Mouse (Mus musculus): ENCODE results near the gene Arl4a.

The Arl4a gene

DNA sequence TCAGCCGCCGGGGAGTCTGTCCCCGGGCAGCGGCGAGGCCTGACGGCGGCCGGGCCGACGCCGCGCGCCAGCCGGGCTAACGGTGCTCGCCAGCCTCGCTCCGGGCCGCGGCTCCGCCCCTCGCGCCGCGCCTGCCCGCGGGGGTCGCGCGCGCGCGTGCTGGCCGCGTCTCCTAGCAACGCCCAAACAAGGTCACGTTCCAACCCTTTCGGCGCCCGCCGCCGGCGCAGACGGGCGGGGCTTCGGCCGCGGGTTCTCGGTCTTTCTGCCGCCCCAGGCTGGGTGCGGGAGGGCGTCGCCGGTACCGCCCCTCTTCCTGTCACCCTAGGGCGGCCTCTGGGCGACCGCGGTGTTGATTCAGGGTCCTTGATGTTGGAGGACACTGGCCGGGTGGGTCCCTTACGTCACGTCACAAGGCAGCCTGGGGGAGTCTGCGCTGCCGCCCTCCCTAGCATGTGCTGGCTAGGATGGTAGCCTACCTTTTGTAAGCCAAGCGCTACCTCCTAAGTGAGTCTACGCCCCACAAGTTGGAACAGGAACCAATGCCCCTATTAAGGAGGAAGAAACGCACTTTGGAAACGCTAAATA lies at the start of gene Arl4a:
TSS of gene Arl4a (minus strand) at position 150 of the 588 bp plus-strand sequence.
- peak; percentile 87 to 92 for DNase-seq (ENCODE audit: low spot score in 2 of 2)

DNA sequence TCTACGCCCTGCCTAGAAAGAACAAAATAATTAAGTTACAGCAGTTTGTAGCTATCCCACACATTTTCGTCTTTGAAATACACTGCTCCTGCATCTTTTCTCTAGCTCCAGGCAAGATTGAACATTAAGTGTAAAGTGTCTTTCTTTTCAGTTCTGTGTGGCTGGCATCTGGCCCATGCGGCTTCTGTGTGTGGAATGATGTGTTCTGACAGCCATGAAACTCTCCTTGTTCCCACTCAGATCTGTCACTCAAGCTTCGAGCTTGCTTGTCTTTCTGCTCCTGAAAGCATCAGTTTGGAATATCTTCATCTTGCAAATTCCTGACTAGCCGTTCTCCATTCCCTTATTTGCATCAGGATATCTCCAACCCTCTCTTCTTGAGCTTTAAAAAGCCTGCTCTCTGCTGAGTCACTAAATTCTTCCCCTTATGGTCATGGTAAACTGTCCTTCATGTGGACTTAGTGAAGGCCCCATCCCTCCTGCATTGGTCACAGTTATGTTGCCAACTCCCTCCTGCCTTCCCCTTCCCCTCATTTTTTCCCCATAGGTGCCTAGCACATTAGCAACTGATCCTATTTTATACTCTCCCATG lies 48.0 kb upstream of the Arl4a start:
- no peak for DNase-seq (ENCODE audit: low spot score in 2 of 2)

DNA sequence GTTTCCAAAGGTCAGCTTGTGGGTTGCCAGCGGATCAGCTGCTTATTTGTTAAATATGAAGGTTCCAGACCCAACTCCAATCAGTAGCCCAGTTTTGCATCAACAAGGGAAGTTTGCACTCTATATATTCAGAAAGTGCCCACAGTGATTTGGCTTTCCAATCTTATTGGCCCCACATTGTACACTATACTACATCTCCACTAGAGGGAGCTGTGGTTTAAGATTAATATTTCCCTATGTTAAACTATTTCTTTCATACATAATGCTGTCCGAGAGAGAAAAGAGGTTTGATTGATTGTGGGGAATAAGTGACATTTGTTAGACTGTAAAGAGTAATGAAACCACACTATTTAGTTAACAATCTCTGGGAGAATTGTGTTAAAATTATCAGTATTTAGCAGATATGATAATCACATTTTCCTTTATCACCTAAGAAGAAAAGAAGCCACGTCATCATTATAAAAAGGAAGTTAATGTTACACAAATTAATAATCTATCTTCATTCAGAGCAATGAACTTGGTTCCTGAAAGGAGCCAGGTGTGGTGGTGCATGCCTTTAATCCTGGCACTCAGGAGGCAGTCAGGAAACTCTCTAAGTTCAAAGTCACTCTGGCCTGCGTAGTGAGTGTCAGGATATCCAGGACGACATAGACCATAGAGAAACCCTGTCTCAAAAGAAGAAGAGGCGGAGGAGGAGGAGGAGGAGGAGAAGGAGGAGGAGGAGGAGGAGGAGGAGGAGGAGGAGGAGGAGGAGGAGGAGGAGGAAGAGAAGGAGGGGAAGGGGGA lies 44.8 kb upstream of the Arl4a start:
- no peak for DNase-seq (ENCODE audit: low spot score in 2 of 2)

DNA sequence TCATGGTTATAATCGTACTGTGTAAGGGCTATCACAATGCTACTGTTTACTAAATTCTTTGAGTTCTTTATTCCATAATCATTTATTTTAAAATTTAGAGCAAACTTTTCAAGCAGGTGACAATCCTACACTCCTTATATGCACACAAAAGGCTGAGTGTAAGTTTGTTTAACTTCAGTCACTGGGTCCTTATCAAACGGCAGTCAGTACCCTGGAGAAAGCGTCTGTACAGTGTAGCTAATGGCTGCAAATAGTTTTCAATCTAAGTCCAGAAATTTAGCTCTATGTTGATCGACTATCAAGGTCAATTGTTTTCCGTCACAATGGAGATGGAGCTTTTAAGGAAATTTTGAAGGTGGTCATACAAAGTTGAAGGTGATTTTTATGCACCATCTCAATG lies 44.2 kb upstream of the Arl4a start:
- DNase-seq (ENCODE audit: low spot score in 2 of 2): no peak

DNA sequence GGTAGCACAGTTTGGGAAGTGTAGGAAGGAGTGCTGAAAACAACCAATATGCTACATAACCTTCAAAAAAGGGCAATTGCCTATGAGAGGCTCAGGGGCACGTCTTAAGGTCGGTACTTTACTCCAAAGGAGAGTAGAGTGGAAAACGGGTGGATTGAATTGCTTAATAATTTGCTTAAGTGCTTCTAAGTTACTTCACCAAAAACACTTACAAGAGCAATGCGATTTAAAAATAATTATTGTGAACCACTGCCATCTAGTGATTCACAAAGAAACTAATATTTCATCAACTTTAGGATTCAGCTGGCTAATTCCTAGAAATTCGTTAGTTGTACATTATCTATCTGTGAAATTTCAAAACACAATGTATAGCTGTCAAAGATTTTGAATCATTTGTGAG lies 35.8 kb upstream of the Arl4a start:
- no peak for DNase-seq (ENCODE audit: low spot score in 2 of 2)

DNA sequence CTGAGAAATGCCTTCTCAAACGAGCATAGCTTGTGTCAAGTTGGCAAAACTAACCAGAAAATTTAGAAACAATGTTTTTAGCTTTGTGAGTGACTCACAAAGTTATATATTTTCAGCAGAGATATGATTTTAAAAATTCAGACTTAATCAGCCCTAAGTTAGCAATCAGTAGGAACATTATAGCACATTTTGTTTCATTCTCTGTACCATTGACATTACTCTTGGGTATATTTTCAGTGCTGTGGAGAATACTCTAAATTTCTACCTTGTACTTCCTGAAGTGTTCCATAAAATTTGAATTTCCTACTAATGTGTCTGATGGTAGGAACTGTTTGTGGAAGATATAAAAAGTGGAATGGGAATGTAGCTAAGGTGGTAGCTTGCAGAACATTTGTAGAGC lies 9.2 kb upstream of the Arl4a start:
- DNase-seq (ENCODE audit: low spot score in 2 of 2): no peak

DNA sequence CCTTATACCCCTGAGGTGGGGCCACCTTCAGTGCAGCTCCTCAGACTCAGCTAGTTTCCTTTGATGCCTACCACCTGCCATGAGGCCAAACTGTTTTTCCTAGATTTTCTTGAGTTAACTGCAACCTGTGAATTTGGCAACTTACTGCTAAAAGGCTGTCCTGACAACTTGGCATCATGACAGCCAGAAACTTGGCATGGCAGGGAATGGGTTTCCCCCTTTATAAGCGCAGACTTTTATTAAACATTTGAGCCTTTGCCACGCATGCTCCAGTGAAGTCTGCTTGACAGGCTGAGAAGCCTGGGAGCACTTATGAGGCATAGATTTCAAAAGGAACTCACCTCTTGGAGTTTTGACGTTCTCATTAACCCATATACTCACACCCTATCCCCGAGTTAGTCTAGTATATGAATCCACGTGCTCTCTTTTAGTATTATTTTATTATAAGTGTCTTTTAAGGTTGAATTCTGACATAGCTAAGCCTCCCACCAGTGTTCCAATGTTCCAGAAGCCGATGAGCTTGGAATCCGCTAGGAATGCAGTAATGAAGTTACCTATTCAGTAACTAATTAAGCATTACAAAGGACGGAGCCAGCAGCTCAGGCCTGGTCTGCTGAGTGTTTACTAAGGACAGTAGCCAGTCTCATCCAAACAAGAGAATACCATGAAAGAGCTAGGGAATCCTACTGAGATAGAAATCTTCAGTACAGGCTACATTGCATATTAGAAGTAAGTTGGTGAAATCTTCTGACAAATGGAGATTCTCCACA lies 6.2 kb upstream of the Arl4a start:
- DNase-seq (ENCODE audit: low spot score in 2 of 2): no peak

DNA sequence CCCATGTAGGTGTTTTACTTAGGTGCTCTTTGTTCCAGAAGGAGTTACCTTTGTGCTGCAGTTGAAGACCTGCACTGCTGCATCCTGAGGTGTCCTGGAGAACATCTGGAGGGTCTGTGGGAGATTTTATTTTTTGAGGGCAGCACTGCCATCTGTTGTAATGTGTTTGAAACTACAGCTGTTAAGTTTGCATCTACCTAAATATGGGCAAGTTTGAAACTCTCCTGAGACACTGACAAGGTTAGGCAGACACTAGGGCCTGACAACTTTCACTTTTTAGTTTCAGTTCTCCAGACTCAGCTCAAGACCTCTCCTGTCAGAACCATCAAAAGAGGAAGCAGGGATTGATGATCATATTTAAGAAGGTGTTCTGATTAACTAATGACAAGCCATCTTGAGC lies 2.2 kb upstream of the Arl4a start:
- peak; percentile 26 to 51 for DNase-seq (ENCODE audit: low spot score in 2 of 2)

DNA sequence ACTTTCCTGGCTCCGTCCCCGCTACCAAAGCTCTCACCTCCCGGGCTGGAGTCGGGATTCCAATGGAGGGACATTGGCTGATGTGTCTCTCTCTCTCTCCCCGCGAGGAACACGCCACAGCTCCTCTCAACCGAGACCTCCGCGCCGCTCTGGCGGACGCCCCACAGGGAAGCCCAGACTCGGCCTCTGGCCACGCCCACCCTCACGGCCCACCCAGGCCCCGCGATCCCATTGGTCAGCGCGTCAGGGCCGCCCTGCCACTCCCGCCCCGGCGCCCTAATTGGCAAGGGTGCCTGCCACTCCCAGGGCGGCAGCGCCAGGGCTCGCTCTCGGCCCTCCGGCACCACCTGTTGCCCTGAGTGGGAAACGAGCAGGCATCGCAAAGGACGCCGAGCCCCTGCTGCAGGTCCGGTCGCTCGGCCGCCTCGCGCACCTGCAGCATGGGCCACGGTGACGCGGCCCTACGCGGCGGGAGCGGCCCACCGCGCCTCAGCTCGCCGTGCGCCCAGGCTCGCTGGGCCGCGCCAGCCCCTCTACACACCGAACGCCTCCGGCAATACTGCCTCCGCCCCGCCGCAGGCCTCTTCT lies 505 bp downstream of the Arl4a start:
- peak; percentile 95 to 97 for DNase-seq (ENCODE audit: low spot score in 2 of 2)

DNA sequence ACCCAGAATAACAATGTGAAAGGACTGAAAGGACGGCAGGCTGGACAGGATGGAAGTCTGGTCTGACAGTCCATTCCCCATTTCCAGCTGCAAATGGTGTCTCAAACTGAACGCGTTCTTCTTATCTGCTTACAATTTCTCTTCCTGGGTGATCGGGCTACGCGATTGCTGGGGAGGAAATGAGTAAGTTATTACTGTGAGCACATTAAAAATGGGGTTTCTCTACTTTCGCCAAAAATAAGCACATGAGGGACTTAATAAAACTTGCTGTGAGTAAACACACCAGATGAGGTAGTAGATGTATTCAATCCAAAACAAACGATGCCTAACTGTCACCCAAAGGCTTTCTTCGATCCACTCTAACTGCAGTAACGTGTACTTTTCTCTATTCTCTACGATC lies 1.2 kb downstream of the Arl4a start:
- peak; percentile 8 to 17 for DNase-seq (ENCODE audit: low spot score in 2 of 2)

DNA sequence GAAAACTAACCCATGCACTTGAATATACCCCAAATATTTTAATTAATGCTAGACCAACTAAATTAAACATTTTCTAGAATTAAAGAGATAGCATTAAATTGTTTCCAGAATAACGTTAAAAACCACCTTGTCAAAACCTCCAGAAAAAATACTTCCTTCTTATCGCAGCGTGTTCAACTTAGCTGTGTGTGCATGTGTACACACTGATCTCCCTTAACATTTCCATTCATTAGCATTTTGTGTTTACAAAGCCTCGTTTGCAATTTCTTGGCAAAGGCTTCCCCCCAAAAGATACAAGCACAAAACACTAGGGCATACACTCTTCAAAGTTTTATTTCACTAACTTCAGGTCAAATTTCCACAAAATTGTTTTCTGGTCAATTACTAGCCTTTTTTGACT lies 2.3 kb downstream of the Arl4a start:
- no peak for DNase-seq (ENCODE audit: low spot score in 2 of 2)

DNA sequence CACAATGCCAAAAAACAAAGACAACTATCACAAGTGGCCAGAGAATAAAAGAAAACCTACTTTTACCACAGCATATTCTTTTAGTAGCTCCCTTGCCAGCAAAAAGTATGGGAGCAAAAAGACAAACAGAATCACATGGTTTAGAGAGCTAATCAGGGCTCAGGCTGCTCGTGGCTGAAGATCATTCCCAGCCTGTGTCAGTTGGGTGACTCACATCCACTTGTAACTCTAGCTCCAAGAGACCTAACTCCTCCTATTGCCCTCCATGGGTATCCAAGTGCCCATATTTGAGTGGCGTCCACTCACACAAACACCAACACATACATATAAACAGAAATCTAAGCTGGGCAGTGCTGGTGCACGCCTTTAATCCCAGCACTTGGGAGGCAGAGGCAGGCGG lies 8.6 kb downstream of the Arl4a start:
- DNase-seq (ENCODE audit: low spot score in 2 of 2): no peak

DNA sequence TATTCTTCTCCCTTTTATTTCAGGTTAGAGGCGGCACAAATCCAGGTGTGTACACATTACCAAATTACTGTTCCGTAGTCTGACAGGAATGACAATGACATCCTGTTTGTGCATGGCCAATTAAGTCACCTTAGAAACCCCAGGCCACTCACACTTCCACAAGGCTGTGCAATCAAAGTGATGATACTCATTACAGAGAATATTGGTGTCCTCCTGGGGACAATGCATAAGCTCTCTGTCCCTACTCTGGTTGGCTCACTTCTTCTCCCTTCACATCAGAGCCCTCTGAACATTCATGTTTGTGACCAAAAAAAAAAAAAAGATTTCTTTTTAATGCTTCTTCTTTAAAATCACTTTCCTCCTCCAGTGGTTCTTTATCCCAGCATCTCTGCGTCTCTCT lies 10.0 kb downstream of the Arl4a start:
- no peak for DNase-seq (ENCODE audit: low spot score in 2 of 2)

DNA sequence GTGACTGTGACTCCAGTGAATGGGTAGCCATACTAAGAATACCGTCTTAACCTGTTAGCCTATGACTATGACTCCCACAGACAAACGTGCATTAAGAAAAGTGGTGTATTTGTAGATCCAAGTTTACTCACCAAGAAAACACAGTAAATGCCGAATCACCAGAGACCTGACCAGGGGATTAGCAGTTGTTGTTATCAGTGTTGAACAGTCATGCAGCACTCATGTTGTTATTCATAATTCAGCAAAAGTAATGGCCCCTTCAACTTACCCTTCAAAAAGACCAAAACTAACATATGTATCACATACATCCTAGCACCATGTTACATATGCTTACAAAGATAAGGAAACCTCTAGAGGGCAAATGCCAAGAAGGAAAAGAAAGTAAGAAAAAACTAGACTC lies 10.4 kb downstream of the Arl4a start:
- DNase-seq (ENCODE audit: low spot score in 2 of 2): no peak

DNA sequence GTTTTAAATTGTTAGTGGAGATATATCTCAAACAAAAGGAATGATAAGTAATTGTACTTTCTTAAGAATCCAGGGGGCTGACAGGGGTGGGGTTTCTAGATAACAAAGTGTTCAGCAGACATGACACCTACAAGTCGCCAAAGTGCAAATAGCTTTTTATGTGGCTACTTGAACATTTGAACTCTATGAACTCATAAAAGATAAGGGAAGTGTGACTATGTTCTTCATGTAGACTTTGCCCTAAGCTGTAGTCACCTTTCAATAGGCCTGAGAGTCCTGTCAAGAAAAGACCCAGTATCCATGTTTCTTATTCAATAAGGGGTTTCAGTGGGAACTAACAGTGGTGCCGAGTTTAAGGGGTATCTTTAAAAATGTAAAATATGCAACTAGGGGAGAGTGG lies 13.9 kb downstream of the Arl4a start:
- no peak for DNase-seq (ENCODE audit: low spot score in 2 of 2)

DNA sequence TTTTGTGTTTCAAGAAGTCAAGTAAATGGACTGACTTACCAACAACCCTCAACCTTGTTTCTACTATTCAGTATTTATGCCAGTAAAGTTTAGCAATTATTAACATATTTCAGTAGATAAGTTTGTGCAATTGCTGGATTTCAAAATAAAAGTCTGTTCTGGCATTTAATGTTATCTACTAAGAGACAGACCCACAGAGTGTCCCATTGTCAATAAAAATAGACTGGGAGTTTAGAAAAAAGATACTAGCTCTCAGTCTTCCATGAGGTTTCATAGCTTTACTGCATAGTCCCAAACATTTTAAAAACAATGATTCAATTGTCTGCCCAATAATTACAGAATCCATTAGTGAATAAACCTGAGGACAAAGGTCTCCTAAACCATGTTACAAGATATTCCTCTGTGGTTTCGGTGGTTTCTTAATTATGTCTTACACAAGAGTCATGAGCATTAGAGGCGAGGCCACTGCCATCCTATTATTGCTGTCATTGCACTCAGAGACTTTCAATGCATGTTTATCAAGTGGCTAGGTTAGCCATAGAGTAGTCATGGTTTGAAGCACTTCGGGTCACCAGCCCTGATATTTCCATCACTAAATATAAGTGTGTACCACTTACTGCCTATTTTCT lies 14.7 kb downstream of the Arl4a start:
- no peak for DNase-seq (ENCODE audit: low spot score in 2 of 2)

DNA sequence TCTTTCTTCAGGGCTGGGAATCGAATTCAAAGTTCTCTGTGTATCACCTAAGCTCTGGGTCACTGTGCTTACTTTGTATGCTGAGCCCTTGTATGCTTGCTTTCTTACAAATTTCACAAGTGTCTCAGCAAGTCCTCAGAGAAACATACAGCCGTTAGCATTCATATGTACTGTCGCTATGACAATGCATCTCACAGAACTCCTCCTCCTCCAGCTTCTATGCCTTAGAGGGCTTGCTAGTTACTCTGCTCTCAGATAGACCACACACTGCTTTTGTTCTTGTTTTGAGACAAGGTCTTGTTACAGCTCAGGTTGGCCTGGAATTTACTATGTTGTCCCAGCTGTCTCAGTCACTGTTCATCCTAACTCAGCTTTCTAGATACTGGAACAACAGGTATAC lies 15.5 kb downstream of the Arl4a start:
- no peak for DNase-seq (ENCODE audit: low spot score in 2 of 2)

DNA sequence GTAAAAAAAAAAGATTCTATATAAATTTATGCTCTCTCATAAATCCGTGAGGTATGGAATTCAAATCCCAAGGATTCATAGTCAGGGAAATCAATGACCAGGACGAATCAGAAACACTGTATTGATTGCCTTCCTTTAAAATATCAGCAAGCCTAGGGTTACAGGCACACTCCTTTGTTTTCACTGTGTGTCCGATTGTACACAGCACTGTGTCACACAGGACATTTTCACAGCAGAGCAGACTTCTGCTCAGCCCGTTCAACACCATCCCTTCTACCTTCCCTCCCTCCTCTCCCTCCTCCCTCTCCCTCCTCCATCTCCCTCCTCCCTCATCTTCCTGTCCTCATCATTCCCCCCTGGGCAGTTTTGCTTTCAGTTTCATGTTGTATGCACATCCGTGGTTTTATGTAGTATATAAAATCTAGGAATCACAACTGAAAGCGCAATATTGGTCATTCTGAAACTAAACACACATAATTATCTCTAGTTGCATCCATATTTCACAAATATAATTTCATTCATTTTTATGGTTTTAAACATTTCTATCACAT lies 19.8 kb downstream of the Arl4a start:
- DNase-seq (ENCODE audit: low spot score in 2 of 2): no peak

DNA sequence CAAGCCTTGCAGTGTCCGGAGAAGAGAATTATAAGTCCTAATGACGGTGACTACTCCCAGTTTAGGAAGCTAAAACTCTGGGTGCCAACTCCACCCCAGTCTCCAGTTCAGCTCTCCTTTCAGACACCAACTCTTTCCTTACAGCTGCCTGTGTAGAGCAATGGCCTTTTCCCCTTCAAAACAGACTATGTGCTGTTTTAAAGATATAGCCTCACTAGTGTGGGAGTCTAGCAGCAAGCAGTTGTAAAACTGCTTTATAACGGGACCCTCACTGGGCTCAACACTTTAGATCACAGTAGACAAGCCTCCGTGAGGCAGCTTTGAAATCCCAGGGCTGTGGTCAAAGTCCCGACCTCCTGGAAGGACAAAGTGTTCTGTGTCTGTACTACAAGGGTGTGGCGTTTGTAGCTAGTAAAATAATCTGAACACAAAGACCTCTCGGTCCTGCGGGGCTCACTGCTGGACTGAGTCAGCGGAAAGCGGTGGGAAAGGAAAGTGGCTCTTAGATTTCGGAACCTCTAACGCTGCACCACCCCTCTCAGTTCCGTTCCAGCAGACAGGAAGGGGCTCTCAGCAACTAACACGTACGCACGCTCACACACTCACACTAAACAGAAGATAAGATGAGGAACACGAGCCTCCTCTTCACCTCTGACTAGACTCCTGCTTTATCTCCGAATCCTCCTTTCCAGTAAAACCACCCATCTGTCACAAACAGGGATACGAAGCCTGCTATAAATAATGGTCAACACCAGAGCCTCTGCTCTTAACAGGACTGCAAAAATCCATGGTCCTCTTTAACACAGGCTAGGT lies 21.0 kb downstream of the Arl4a start:
- DNase-seq (ENCODE audit: low spot score in 2 of 2): peak; percentile 32 to 39

DNA sequence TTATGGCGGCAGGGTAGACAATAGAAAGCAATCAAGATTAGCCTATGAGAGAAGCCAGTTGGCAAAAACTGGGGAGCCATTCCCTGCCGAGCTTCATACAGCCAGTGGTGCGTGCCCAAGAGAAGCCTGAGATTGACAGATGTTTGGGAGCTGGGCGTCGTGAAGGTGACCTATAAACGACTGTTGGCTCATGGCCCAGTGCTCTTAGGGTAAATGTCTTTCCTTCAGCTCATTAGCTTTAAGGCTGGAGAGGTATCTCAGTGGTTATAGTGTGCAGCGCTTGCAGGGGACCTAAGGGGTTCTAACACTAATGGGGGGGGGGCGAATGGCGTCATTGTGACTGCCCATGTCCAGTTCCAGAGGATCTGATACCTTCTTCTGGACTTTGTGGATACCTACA lies 21.8 kb downstream of the Arl4a start:
- no peak for DNase-seq (ENCODE audit: low spot score in 2 of 2)

DNA sequence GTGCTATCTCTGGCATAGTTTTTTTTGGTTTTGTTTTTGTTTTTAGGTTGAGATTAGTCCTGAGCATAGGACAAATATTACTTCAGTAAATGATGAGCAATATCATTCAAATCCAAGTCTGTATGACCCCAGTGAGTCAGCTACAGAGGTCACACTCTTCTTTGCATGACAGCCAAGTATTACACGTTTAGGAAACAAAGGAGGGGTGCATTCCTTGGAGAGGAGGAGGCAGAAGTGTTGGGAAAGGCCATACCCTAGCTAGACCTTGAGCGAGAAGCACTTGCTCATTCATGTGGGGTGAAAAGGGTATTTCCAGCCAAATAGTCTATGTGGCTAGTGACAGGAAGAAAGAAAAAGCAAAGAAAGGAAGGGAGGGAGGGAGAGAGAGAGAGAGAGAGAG lies 28.0 kb downstream of the Arl4a start:
- no peak for DNase-seq (ENCODE audit: low spot score in 2 of 2)
